Mouse (Mus musculus): ENCODE measurements around the gene Cuedc2.
A peak's percentile ranks its signal among the peaks of the same experiment; 100 is the strongest.

Cuedc2 gene

DNA sequence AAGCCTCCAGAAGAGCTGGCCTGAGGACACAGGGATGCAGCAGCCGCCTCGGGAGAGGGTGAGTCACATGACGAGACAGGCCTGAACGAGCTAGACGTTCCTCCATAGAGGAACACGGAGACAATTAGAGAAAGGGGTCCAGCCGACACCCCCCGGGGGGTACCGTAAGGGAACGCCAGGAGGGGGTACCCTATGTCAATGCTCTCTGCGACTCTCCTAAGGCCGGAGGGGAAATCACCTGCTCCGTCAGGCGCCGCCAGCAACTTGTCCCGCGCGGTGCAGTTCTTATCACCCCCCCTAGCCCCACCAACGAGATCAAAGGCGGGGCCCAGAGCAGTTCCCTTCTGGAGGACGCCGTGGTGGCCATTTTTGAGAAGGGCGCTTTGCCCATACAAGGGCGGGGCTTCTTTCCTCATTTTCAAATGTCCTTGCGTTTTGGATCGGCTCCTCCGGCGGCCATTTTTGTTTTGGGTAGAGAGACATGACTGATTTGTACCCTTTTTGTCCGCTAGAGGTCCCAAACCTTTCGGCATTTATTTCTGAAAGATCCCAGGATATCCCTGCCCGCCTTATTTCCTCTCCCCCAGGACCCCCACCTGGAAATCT lies at the start of gene Cuedc2:
Cuedc2 (minus strand) TSS at position 372 of the 606 bp plus-strand sequence.
- DNase-seq, result peak; percentile 97

DNA sequence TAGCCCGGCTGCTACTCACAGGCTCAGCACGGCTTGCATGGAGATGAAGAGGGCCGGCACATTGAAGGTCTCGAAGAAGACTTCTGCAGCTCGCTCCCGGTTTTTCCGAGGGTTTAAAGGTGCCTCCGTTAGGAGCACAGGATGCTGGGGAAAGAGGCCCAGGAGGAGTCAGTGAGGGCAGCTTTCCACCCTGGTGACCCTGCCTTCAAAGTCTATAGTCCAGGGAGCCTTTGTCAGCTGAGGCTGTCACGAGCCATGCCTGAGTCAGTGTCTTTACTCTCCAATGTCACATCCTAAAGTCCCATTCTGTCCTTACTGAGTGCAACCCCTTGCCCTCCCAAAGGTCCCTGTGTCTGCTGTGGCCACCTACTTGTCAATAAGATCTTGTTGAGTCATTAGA lies 43.8 kb upstream of the Cuedc2 start:
- no peak for DNase-seq

- no peak for DNase-seq
These were observed 37.4 kb upstream of the Cuedc2 start for GRCm38 (mm10) chr19:46375891-46376290.

- DNase-seq, result no peak
These were observed 37.0 kb upstream of the Cuedc2 start for GRCm38 (mm10) chr19:46375489-46375888.

- no peak for DNase-seq
These were observed 36.1 kb upstream of the Cuedc2 start for GRCm38 (mm10) chr19:46374477-46375088.

DNA sequence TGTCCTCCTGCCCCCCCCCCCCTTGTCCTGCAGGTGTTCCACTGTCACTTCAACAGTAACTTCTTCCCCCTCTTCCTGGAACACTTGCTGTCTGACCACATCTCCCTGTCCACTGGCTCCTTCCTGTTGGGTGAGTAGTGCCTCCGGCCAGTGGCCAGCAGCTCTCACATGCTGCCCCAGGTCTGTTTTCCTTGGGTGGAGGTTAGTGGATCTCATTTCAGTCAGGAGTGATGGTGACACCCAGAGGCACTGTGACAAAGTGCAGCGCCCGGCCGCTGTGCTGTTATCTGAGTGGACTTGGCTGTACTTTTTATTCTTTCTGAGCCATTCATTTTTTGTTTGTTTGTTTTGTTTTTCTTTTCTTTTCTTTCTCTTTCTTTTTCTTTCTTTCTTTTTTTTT lies 30.7 kb upstream of the Cuedc2 start:
- peak; percentile 63 for DNase-seq

DNA sequence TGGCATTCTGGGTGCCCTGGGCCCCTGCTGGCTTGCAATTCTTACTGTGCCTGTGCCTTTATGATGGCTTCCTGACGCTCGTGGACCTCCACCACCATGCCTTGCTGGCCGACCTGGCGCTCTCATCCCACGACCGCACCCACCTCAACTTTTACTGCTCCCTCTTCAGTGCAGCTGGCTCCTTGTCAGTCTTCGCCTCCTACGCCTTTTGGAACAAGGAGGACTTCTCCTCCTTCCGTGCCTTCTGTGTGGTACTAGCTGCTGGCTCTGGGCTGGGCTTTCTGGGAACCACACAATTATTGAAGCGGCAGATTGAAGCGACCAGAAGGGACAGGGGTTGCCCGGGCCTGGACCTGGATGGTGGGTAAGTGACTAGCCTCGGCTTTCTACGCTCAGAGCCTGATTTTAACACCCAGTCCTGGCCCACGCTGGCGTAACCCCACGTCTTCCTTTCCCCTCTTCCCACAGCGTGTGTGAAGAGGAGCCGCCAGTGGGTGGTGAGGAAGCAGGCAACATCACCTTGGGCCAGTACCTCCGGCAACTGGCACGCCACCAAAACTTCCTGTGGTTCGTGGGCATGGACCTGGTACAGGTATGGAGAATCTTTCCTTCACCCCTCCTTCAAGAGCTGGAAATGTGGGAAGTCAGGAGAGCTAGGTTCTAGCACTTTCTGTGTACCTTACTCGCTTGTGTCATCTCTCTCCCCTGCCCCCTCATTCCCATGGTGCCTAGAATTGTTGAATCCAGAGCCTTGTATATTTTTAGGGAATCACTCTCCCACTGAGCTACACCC lies 29.5 kb upstream of the Cuedc2 start:
- DNase-seq, result peak; percentile 75

DNA sequence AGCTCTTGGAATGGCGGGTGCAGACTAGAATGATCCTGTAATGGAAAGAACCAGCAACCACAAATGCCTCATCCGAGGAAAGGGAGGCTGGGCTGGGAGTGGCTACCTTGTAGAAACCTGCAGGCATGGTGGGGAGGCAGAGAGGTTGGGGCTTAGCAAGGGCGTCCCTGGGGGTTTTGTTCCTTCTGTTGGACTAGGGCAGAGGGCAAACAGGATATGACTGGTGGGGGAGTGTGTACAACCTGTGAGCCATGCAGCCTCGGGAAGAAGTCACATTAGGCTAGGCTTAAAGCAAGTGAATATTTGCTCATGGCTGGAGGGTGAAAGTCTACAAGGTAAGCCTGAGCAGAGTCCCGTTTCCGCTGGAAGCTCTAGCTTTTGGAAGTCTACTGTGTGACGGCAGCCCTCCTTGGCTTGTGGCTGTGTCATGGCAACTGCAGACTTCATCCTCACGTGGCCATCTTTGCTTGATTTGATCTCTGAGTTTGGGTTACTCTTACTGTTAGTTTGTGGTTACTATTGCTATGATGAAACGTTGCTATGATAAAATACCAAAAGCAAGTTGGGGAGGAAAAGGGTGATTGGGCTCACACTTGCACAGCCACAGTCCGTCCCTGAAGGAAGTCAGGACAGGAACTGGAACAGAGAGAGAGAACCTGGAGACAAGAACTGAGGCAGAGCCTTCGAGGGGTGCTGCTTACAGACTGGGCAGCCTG lies 24.9 kb upstream of the Cuedc2 start:
- no peak for DNase-seq

GRCm38 (mm10) chr19:46362104-46362503 lies 23.6 kb upstream of the Cuedc2 start:
- no peak for DNase-seq

- no peak for DNase-seq
These were observed 19.9 kb upstream of the Cuedc2 start for GRCm38 (mm10) chr19:46358381-46358780.

DNA sequence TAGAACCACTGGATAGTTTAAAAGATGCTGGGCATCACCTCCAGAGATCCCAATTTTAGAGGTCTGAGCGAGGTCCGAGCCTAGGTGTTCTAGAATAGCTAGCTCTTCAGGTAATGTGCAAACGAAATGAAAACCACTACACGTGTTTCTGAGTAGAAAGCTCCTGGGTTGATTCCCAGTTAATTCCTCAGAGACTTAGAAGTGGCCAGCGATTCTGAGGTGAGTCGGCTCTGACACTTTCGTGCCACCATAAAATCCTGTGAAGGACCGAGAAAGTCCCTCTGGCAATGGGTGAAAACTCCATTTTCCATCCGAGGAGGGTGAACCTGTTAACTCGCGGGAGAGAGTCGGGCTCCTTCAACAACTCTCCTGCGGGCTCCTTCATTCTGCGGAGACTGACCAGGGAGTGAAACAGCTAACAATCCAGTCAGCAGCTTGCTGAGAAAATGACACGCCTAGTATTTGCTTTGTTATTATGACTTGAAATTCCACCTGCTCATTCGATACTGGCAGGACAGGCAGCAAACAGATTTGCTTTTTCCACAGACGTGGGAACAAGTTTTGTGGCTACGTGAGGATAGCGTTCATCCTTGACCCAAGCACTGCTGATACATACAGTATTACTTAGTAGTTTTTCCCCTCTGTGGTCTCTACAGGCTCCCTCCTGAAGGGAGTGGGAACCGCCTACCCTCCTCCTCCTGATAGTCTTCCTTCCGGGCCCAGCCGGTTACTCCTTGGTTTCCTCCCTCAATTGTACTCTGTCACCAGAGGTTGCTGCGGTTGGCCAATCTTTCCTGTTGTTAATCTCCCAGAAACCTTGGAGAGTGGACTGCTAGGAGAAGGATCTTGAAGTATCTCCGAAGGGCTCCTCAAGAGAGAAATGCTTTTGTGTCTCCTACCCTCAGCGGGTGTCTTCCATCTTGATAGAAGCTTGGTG lies 19.1 kb upstream of the Cuedc2 start:
- DNase-seq, result no peak

DNA sequence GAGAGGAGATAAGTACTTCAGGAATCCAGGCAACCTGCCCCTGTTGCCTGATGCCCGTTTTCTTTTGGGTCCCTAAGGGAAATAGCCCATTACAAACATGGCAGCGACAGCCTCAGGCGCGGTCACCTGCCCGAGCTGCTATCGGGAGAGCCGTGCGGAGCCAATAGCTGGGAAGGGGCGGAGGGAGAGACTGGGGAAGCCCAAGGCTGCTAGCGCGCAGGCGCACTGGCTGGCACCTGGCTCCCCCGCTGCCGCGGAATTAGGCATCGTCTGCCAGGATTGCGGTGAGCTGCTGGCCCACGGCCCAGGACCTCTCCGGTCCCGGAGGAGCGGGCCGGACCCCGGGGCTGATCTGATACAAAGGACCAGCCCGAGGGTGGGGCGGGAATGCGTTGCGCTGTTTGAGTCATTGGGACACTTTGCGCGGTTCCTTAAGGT lies 18.2 kb upstream of the Cuedc2 start:
- DNase-seq, result peak; percentile 95

DNA sequence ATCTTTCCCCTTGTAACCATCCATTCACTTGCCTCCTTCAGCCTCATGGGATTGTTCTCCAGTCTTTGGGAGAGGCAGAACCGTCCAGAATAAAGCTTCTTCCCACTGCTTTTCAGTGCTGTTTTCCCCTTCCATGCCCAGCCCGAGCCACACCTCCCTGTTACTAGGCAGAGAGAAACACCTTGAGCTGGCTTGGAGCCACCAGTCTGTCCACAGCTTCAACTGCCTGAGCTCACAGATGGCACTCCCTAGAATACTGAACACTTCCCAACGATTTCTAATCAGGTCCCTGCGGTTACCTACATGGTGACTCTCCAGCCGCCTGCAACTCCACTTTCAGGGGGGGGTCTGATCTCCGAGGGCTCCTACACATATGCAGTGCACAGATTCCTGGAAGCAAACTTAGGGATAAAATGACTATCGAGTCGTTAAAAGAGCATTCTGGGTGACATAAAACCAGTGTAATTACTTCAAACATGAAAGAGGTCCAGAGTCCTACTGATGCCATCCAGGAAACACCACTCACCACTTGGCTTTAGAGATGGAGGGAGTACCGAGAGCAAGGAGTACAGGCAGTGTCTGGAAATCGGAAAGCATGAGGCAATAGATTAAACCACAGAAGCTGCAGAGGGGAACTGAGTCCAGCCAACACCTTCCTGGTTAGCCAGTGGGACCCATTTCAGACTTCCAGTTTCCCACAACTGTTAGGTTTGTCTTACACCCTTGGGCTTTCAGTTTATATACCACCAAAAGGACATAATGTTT lies 11.8 kb upstream of the Cuedc2 start, which contains the start of gene 2310034G01Rik:
2310034G01Rik (minus strand) TSS at position 135 of the 765 bp plus-strand sequence.
- DNase-seq, result no peak

DNA sequence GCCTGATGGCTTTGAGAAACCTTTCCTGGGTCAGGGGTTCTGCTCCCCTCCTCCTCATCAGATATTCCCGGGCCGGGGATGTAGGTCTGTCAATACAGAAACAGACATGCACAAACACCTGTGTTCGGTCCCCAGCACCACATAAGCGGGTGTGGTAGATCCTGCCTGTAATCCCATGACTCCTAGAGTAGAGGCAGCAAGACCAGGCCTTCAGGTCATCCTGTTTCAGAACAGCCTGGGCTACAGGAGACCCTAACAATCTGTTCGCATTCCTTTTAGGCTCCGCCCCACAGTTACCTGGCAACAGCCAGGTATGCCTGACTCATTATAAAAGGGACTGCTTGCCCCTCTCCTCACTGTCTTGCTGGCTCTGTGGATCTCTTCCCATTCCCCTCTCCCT lies 11.0 kb upstream of the Cuedc2 start:
- DNase-seq, result no peak

GRCm38 (mm10) chr19:46348761-46349458 lies 10.4 kb upstream of the Cuedc2 start:
- DNase-seq, result peak; percentile 96

DNA sequence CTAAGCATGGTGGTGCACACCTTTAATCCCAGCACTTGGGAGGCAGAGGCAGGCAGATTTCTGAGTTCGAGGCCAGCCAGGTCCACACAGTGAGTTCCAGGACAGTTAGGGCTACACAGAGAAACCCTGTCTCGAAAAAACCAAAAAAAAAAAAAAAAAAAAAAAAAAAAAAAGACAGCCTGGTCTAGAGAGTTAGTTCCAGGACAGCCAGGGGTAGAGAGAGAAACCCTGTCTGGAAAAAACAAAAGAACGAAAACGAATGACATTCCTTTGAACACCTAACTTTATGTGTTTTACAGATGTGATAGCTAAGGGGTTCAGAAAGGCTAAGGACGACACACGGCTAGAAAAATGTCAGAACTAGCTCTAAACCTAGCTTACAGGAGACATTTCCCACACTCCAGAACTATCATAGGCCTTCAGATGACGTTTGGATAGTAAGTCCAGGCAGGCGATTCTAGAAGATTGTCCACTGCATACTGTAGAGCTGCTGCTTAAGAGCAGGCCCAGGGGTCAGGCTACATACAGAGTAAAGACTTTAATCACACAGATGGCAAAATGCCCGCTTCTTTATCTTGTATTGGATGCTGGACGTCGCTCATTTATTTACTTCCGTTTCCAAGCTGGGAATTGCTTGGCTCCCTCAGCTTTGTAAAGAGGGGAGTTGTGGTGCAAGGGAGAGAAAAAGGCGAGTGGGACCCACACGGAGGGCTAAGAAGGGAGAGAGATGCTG lies 9.6 kb upstream of the Cuedc2 start:
- no peak for DNase-seq

DNA sequence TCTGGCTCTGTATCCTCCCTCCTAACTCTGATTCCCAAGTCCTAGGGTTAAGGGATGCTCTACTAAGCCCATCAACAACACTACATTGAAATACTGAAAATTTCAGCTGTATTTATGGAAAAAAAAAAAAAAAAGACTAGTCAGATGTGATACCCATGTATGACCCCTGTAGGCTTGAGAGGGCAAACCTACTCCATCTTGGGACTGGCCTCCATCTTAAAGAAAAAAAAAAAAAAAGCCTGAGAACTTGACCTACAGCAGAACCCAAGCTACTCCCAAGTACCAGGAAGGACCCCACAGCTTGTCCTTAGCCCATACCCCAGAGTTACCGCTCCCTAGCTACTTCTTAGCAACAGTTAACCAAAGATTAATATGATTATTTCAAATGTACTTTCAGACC lies 8.6 kb upstream of the Cuedc2 start:
- DNase-seq, result no peak

DNA sequence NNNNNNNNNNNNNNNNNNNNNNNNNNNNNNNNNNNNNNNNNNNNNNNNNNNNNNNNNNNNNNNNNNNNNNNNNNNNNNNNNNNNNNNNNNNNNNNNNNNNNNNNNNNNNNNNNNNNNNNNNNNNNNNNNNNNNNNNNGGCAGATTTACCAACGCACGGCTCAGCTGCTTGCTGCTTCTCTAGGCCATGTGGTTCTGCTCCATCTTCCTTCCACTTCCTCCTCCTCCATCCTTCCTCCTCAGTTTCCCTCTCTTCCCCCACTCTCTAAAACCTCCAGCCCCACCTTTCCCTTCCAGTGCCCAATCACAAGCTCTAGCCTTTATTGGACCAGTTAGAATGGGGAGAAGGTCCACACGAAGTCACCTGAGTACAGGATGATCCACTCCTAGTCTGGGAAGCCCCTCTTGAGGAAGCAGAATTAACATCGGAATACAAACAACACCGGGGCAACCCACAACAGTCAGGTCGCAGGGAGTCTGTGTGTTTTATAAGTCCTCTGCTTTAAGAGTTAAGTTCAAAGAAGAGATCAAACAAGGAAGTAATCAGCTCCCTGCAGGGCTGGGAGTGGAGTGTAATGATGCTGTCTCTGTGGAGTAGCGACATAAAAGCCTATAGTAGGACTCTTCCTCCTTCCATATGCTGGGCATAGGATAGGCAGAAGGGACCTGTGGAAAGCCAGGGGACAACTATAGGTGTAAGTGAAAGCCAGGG lies 6.4 kb upstream of the Cuedc2 start:
- no peak for DNase-seq

- DNase-seq, result no peak
These were observed 927 bp upstream of the Cuedc2 start for GRCm38 (mm10) chr19:46339287-46339971.

Data from right cerebral cortex, adult 18-20 months (tissue).